Mouse (Mus musculus) left cerebral cortex, adult 2 months (tissue): ENCODE results near the gene Colq. TPM values are rescaled to one million over a fixed set of nuclear protein-coding genes. Genes with fewer than 3 reads are reported as not detected.

Source experiments
- DNase-seq, 2 experiments: peaks; one replicate each; pipeline ENCODE4 v3.0.0; 2021 to 2022; ENCODE audit warnings: low spot score in 2 of 2, mixed read lengths in 1 of 2; ENCODE audit errors: extremely low spot score in 1 of 2
- H3K27ac ChIP-seq: fragments of 200-600 bp; 2 replicates; pipeline ENCODE4 v1.8.1; 2022
- H3K4me3 ChIP-seq: fragments of 200-600 bp; 2 replicates; pipeline ENCODE4 v1.8.1; 2022
- CTCF ChIP-seq: fragments of 200-600 bp; IDR thresholded peaks from 2 replicates; pipeline ENCODE4 v1.8.1; 2022; ENCODE audit warnings: antibody characterized with exemption, mild to moderate bottlenecking, moderate library complexity
- intact Hi-C: fragments of 180-260 bp; cut with DNase I; formaldehyde crosslinking; loops from one replicate; pipeline ENCODE4 v1.15.1; 2025
- total RNA-seq, 2 experiments: library from RNA; stranded (reverse); gene quantifications; 2 replicates each; pipeline ENCODE4 v1.2.3; 2021

Colq gene
- total RNA-seq, 2 experiments from 2014 or later: 1.1 to 1.8 TPM

GRCm38 (mm10) chr14:31473297-31473696 lies 117.8 kb downstream of the Colq start:
- no peak for DNase-seq
- TF ChIP-seq CTCF: no peak; the same call in 1 of the 2 replicates
- intact Hi-C loops: loop anchor here (2.0 to 5.0 kb wide), 3 partner anchors 36 to 200 kb away; partner anchors contain the start of gene Sh3bp5
- Histone ChIP-seq H3K27ac (no peak overlapping the region), H3K4me3 (no peak overlapping the region)

Other genes with a start within 250 kb of the Colq start
- 10 to 100 TPM; 63.5 to 65.4 TPM for gene Sh3bp5, start 155.3 kb downstream of the Colq start, total RNA-seq
- gene Eaf1, start 96.9 kb downstream of the Colq start, total RNA-seq: 10 to 100 TPM; 12.7 to 15.1 TPM
- 10 to 100 TPM; 32.7 to 35.6 TPM for gene Mettl6, start 96.3 kb downstream of the Colq start, total RNA-seq
- gene Gm49387, start 49.5 kb upstream of the Colq start, total RNA-seq: not detected
- gene Btd, start 49.7 kb upstream of the Colq start, total RNA-seq: 1 to 10 TPM; 8.4 to 8.8 TPM
- 1 to 10 TPM; 4.4 to 6.7 TPM for gene Hacl1, start 49.9 kb upstream of the Colq start, total RNA-seq
- 10 to 100 TPM; 47.8 to 51.3 TPM for gene Ankrd28, start 239.3 kb upstream of the Colq start, total RNA-seq